ENCODE assay signal across 18 mouse cellular contexts in genomic region chr8:105546384-105547350, GRCm38 (mm10). TPM values are rescaled to one million over a fixed set of nuclear protein-coding genes. Genes with fewer than 3 reads are reported as not detected.
DNase-seq lines count a peak whose midpoint lies in the region; ATAC-seq and TF ChIP-seq lines count a peak whose summit lies in the region.
"Had no signal": no experiment of that assay in that cellular context is flagged by ENCODE, and none has a peak within 500 bp of the region (broad histone marks: within the 10 kb centered on the region; RNA-seq: fewer than 3 reads in every experiment).

No protein-coding gene starts in this region.

- no peak overlapping the region for H3K4me2 ChIP-seq in heart, embryonic 12.5 days
- no peak overlapping the region for H3K4me2 ChIP-seq in liver, postnatal 0 days (ENCODE audit: low read depth, low read length)
- no peak overlapping the region for H3K4me2 ChIP-seq in stomach, postnatal 0 days (replicated peaks; ENCODE audit: low read depth)
- H3K4me2 ChIP-seq in midbrain, embryonic 16.5 days (ENCODE audit: low read length), result no peak overlapping the region
- H3K4me2 ChIP-seq: heart, embryonic 13.5 days; hindbrain, embryonic 15.5 days had no signal

- no peak overlapping the region for H3K9ac ChIP-seq in heart, embryonic 12.5 days
- H3K9ac ChIP-seq in liver, postnatal 0 days (replicated peaks), result no peak overlapping the region
- H3K9ac ChIP-seq in stomach, postnatal 0 days (ENCODE audit: low read length), result no peak overlapping the region
- H3K9ac ChIP-seq in midbrain, embryonic 16.5 days (ENCODE audit: low read depth, low read length), result no peak overlapping the region
- H3K9ac ChIP-seq: heart, embryonic 13.5 days; hindbrain, embryonic 15.5 days had no signal

- TF ChIP-seq CTCF in liver, postnatal 0 days (IDR thresholded peaks at IDR 0.05; ENCODE audit: low read depth), result no peak
- no peak for TF ChIP-seq CTCF in stomach, postnatal 0 days (IDR thresholded peaks at IDR 0.05; ENCODE audit: low read depth)

- peaks cover 4% of the 10 kb centered on the region for H3K36me3 ChIP-seq in heart, embryonic 12.5 days
- peaks cover 60% of the 10 kb centered on the region for H3K36me3 ChIP-seq in megakaryocyte, embryonic 14.5 days (replicated peaks; ENCODE audit: low read length)
- H3K36me3 ChIP-seq in liver, postnatal 0 days (replicated peaks; ENCODE audit: insufficient read depth, low read length), result peaks cover 5% of the 10 kb centered on the region; the same call in 1 of the 2 replicates
- no peaks in the 10 kb centered on the region for H3K36me3 ChIP-seq in stomach, postnatal 0 days (ENCODE audit: control insufficient read depth, insufficient read depth, low read length)
- no peaks in the 10 kb centered on the region for H3K36me3 ChIP-seq in midbrain, embryonic 16.5 days (ENCODE audit: control insufficient read depth, insufficient read depth, low read length)

- 81% methylated on average over 6 of the region's 6 CpGs for WGBS in heart, embryonic 12.5 days
- 79% methylated on average over 6 of the region's 6 CpGs for WGBS in liver, postnatal 0 days (ENCODE audit: insufficient replicate concordance)
- WGBS in stomach, postnatal 0 days, result 67% methylated on average over 6 of the region's 6 CpGs
- WGBS in midbrain, embryonic 16.5 days, result 92% methylated on average over 6 of the region's 6 CpGs

- peak; percentile 63 to 77 for DNase-seq in heart, adult 18-20 months
- no peak for DNase-seq in liver, postnatal 0 days
- DNase-seq in stomach, postnatal 0 days (ENCODE audit: low spot score), result no peak
- no peak for DNase-seq in urinary bladder, postnatal 25 days (ENCODE audit: low spot score)
- DNase-seq: cerebellum, postnatal 36 days; left cerebral cortex, postnatal 4 days; right cerebral cortex, postnatal 25 days; thymus, postnatal 4 days had no signal

- no peak for TF ChIP-seq EP300 in liver, postnatal 0 days (IDR thresholded peaks at IDR 0.05; ENCODE audit: low read depth)
- TF ChIP-seq EP300 in stomach, postnatal 0 days (optimal IDR thresholded peaks at IDR 0.05), result no peak

- H3K9me3 ChIP-seq in heart, embryonic 12.5 days (replicated peaks), result no peaks in the 10 kb centered on the region
- no peaks in the 10 kb centered on the region for H3K9me3 ChIP-seq in megakaryocyte, embryonic 14.5 days
- H3K9me3 ChIP-seq in liver, postnatal 0 days (ENCODE audit: low read length), result no peaks in the 10 kb centered on the region
- H3K9me3 ChIP-seq in stomach, postnatal 0 days (ENCODE audit: control insufficient read depth, low read length), result no peaks in the 10 kb centered on the region
- H3K9me3 ChIP-seq in midbrain, embryonic 16.5 days (replicated peaks; ENCODE audit: control insufficient read depth, low read length, poor library complexity, severe bottlenecking), result no peaks in the 10 kb centered on the region
- H3K9me3 ChIP-seq: heart, embryonic 13.5 days; hindbrain, embryonic 15.5 days had no signal

- H3K27me3 ChIP-seq in heart, embryonic 12.5 days (replicated peaks), result no peaks in the 10 kb centered on the region
- no peaks in the 10 kb centered on the region for H3K27me3 ChIP-seq in megakaryocyte, embryonic 14.5 days (replicated peaks)
- no peaks in the 10 kb centered on the region for H3K27me3 ChIP-seq in liver, postnatal 0 days (ENCODE audit: insufficient read depth, low read length)
- no peaks in the 10 kb centered on the region for H3K27me3 ChIP-seq in stomach, postnatal 0 days (ENCODE audit: control insufficient read depth, insufficient read depth, low read length)
- H3K27me3 ChIP-seq in midbrain, embryonic 16.5 days (ENCODE audit: control insufficient read depth, insufficient read depth, low read depth, low read length), result no peaks in the 10 kb centered on the region
- H3K27me3 ChIP-seq: heart, embryonic 13.5 days; hindbrain, embryonic 15.5 days; Patski had no signal

- H3K4me1 ChIP-seq in heart, embryonic 12.5 days (replicated peaks), result peaks cover 32% of the 10 kb centered on the region
- peaks cover 81% of the 10 kb centered on the region for H3K4me1 ChIP-seq in megakaryocyte, embryonic 14.5 days
- peaks cover 43% of the 10 kb centered on the region for H3K4me1 ChIP-seq in liver, postnatal 0 days (ENCODE audit: insufficient read depth)
- H3K4me1 ChIP-seq in stomach, postnatal 0 days (replicated peaks; ENCODE audit: control insufficient read depth, insufficient read depth), result no peaks in the 10 kb centered on the region
- H3K4me1 ChIP-seq in midbrain, embryonic 16.5 days (ENCODE audit: control insufficient read depth, insufficient read depth, low read length), result 0 out of 2 replicates have a peak, but pooled peaks cover 4% of the 10 kb centered on the region

- no peak overlapping the region for H3K27ac ChIP-seq in heart, embryonic 12.5 days (ENCODE audit: poor library complexity, severe bottlenecking)
- H3K27ac ChIP-seq in liver, postnatal 0 days (ENCODE audit: low read depth), result 0 out of 2 replicates have a peak overlapping the region, but pooled peaks have one; percentile 29
- no peak overlapping the region for H3K27ac ChIP-seq in stomach, postnatal 0 days (replicated peaks)
- no peak overlapping the region for H3K27ac ChIP-seq in midbrain, embryonic 16.5 days (ENCODE audit: low read length)
- H3K27ac ChIP-seq: heart, embryonic 13.5 days; hindbrain, embryonic 15.5 days; kidney, postnatal 0 days had no signal

- no peak overlapping the region for H3K4me3 ChIP-seq in heart, embryonic 12.5 days
- peak overlapping the region; percentile 57 for H3K4me3 ChIP-seq in megakaryocyte, embryonic 14.5 days (replicated peaks)
- H3K4me3 ChIP-seq in liver, postnatal 0 days (ENCODE audit: low read depth, low read length), result no peak overlapping the region
- H3K4me3 ChIP-seq in stomach, postnatal 0 days (ENCODE audit: low read depth, low read length), result no peak overlapping the region
- no peak overlapping the region for H3K4me3 ChIP-seq in midbrain, embryonic 16.5 days (ENCODE audit: low read depth, low read length)
- H3K4me3 ChIP-seq: heart, embryonic 13.5 days; hindbrain, embryonic 15.5 days had no signal

- ATAC-seq in heart, embryonic 12.5 days (ENCODE audit: insufficient number of reproducible peaks, low FRiP score), result no peak
- ATAC-seq in megakaryocyte, adult 5-6 weeks (ENCODE audit: poor library complexity, severe bottlenecking), result no peak
- no peak for ATAC-seq in liver, postnatal 0 days
- ATAC-seq in stomach, postnatal 0 days (ENCODE audit: low FRiP score, low TSS enrichment), result 0 out of 2 replicates have a peak, but pooled peaks have one; percentile 43
- ATAC-seq in midbrain, embryonic 16.5 days, result no peak
- ATAC-seq: CD4-positive, CD25-positive, alpha-beta regulatory T cell, adult 4 months; forebrain, embryonic 14.5 days; Patski had no signal

RNA-seq across cellular contexts. Expression of gene Atp6v0d1, which starts 19.2 kb away (rescaled TPM):
- 10 to 100 TPM; 50.4 to 53.2 TPM for total RNA-seq in heart, adult 18-20 months (2021)
- polyA plus RNA-seq in heart, embryonic 12.5 days (2016; fragmentation: Nextera tagmentation; extraction: Ambion mirVana), result 51.4 and 52.9 TPM in 2 replicates
- 19.8 and 57.3 TPM in 2 replicates for polyA plus RNA-seq in megakaryocyte, embryonic 14.5 days (2012; ENCODE audit: insufficient read depth, low replicate concordance)
- 222 and 239 TPM in 2 replicates for total RNA-seq in megakaryocyte, adult 5-6 weeks (2015)
- 86.2 and 101 TPM in 2 replicates for total RNA-seq in megakaryocyte, adult 5-6 weeks (2017)
- polyA plus RNA-seq in liver, postnatal 0 days (2015; fragmentation: Nextera tagmentation; extraction: Ambion mirVana), result 48.0 and 50.2 TPM in 2 replicates
- 96.2 and 101 TPM in 2 replicates for polyA plus RNA-seq in stomach, postnatal 0 days (2015; fragmentation: Nextera tagmentation; extraction: Ambion mirVana)
- polyA plus RNA-seq in midbrain, embryonic 16.5 days (2015; fragmentation: Nextera tagmentation; extraction: Ambion mirVana), result 226 and 244 TPM in 2 replicates

RNA-seq across cellular contexts. Expression of gene Hsd11b2, which starts 28.1 kb away (rescaled TPM):
- total RNA-seq in heart, adult 18-20 months (2021), result under 1 TPM; 0.21 to 0.22 TPM
- polyA plus RNA-seq in heart, embryonic 12.5 days (2016; fragmentation: Nextera tagmentation; extraction: Ambion mirVana), result 1.7 and 1.9 TPM in 2 replicates
- 0.12 TPM in 1 of 2 replicates, not detected in the other for polyA plus RNA-seq in megakaryocyte, embryonic 14.5 days (2012; ENCODE audit: insufficient read depth, low replicate concordance)
- total RNA-seq in megakaryocyte, adult 5-6 weeks (2015), result not detected in 2 replicates
- not detected in 2 replicates for total RNA-seq in megakaryocyte, adult 5-6 weeks (2017)
- 0.13 TPM in 1 of 2 replicates, not detected in the other for polyA plus RNA-seq in liver, postnatal 0 days (2015; fragmentation: Nextera tagmentation; extraction: Ambion mirVana)
- 2.5 and 2.8 TPM in 2 replicates for polyA plus RNA-seq in stomach, postnatal 0 days (2015; fragmentation: Nextera tagmentation; extraction: Ambion mirVana)
- 2.7 and 3.6 TPM in 2 replicates for polyA plus RNA-seq in midbrain, embryonic 16.5 days (2015; fragmentation: Nextera tagmentation; extraction: Ambion mirVana)
- total RNA-seq: left cerebral cortex, postnatal 4 days had no signal
- polyA plus RNA-seq: CD4-positive, CD25-positive, alpha-beta regulatory T cell, adult 4 months had no signal

RNA-seq across cellular contexts. Expression of gene Zdhhc1, which starts 50.0 kb away (rescaled TPM):
- total RNA-seq in heart, adult 18-20 months (2021), result 10 to 100 TPM; 12.5 to 14.2 TPM
- polyA plus RNA-seq in heart, embryonic 12.5 days (2016; fragmentation: Nextera tagmentation; extraction: Ambion mirVana), result 23.1 and 23.3 TPM in 2 replicates
- polyA plus RNA-seq in megakaryocyte, embryonic 14.5 days (2012; ENCODE audit: insufficient read depth, low replicate concordance), result 5.4 and 9.0 TPM in 2 replicates
- total RNA-seq in megakaryocyte, adult 5-6 weeks (2015), result 0.52 and 1.2 TPM in 2 replicates
- 0.20 and 0.92 TPM in 2 replicates for total RNA-seq in megakaryocyte, adult 5-6 weeks (2017)
- polyA plus RNA-seq in liver, postnatal 0 days (2015; fragmentation: Nextera tagmentation; extraction: Ambion mirVana), result 2.1 and 2.3 TPM in 2 replicates
- 15.6 and 17.2 TPM in 2 replicates for polyA plus RNA-seq in stomach, postnatal 0 days (2015; fragmentation: Nextera tagmentation; extraction: Ambion mirVana)
- polyA plus RNA-seq in midbrain, embryonic 16.5 days (2015; fragmentation: Nextera tagmentation; extraction: Ambion mirVana), result 33.6 and 38.4 TPM in 2 replicates

RNA-seq across cellular contexts. Expression of gene Ripor1, which starts 58.4 kb away (rescaled TPM):
- 10 to 100 TPM; 40.1 to 42.6 TPM for total RNA-seq in heart, adult 18-20 months (2021)
- 32.8 and 33.4 TPM in 2 replicates for polyA plus RNA-seq in heart, embryonic 12.5 days (2016; fragmentation: Nextera tagmentation; extraction: Ambion mirVana)
- polyA plus RNA-seq in megakaryocyte, embryonic 14.5 days (2012; ENCODE audit: insufficient read depth, low replicate concordance), result 19.3 and 27.7 TPM in 2 replicates
- 13.5 and 16.9 TPM in 2 replicates for total RNA-seq in megakaryocyte, adult 5-6 weeks (2015)
- total RNA-seq in megakaryocyte, adult 5-6 weeks (2017), result 1.6 and 2.6 TPM in 2 replicates
- polyA plus RNA-seq in liver, postnatal 0 days (2015; fragmentation: Nextera tagmentation; extraction: Ambion mirVana), result 6.2 and 6.8 TPM in 2 replicates
- 8.9 and 9.3 TPM in 2 replicates for polyA plus RNA-seq in stomach, postnatal 0 days (2015; fragmentation: Nextera tagmentation; extraction: Ambion mirVana)
- polyA plus RNA-seq in midbrain, embryonic 16.5 days (2015; fragmentation: Nextera tagmentation; extraction: Ambion mirVana), result 33.8 and 35.2 TPM in 2 replicates

Comparison
In these comparisons a context has a peak if more than half of its experiments do, and no peak if none do; other contexts are left out.
1. DNase-seq: peak in heart, adult 18-20 months (2 of 2); none in liver, postnatal 0 days (single experiment), stomach, postnatal 0 days (single experiment) and urinary bladder, postnatal 25 days (single experiment).